In genomic region chr4:127987270-127987669, GRCm38 (mm10) we compare ENCODE assay signal across 8 mouse cellular contexts. TPM values are rescaled to one million over a fixed set of nuclear protein-coding genes. Genes with fewer than 3 reads are reported as not detected.
DNase-seq lines count a peak whose midpoint lies in the region; ATAC-seq and TF ChIP-seq lines count a peak whose summit lies in the region.

No protein-coding gene starts in this region.

- no peaks in the 10 kb centered on the region for H3K9me3 ChIP-seq in embryonic facial prominence, embryonic 11.5 days (replicated peaks; ENCODE audit: control insufficient read depth, low read length)
- H3K9me3 ChIP-seq in intestine, embryonic 14.5 days (ENCODE audit: control insufficient read depth, low read length): no peaks in the 10 kb centered on the region
- no peaks in the 10 kb centered on the region for H3K9me3 ChIP-seq in neural tube, embryonic 15.5 days (replicated peaks)

- peak overlapping the region; percentile 94; the same call in 1 of the 2 replicates for H3K27ac ChIP-seq in layer of hippocampus, adult 2 months
- no peak overlapping the region for H3K27ac ChIP-seq in embryonic facial prominence, embryonic 11.5 days (replicated peaks; ENCODE audit: low read depth, low read length)
- no peak overlapping the region for H3K27ac ChIP-seq in intestine, embryonic 14.5 days (ENCODE audit: low read depth)
- peak overlapping the region; percentile 90 for H3K27ac ChIP-seq in neural tube, embryonic 15.5 days (replicated peaks)

- ATAC-seq in embryonic facial prominence, embryonic 11.5 days (replicated peaks; ENCODE audit: insufficient number of reproducible peaks, low FRiP score, low TSS enrichment, low read depth): no peak
- ATAC-seq in intestine, embryonic 14.5 days (replicated peaks; ENCODE audit: low FRiP score, low TSS enrichment, low read depth): no peak
- no peak for ATAC-seq in neural tube, embryonic 15.5 days (ENCODE audit: low FRiP score)
- ATAC-seq in granulocyte monocyte progenitor cell, adult 5-6 weeks (replicated peaks; ENCODE audit: poor library complexity, severe bottlenecking): no peak

- peak overlapping the region; percentile 76; the same call in 1 of the 2 replicates for H3K4me2 ChIP-seq in embryonic facial prominence, embryonic 11.5 days (ENCODE audit: low read depth, low read length)
- H3K4me2 ChIP-seq in intestine, embryonic 14.5 days (ENCODE audit: low read length): peak overlapping the region; percentile 67
- H3K4me2 ChIP-seq in neural tube, embryonic 15.5 days: peak overlapping the region; percentile 67

- WGBS in embryonic facial prominence, embryonic 11.5 days: 4% methylated on average over 10 of the region's 10 CpGs
- WGBS in intestine, embryonic 14.5 days: 14% methylated on average over 10 of the region's 10 CpGs
- under 1% methylated on average over 10 of the region's 10 CpGs for WGBS in neural tube, embryonic 15.5 days

- no peak for DNase-seq in layer of hippocampus, adult 2 months (ENCODE audit: low spot score in 2 of 2)
- DNase-seq in layer of hippocampus, adult 18-20 months (ENCODE audit: low spot score in 2 of 2): no peak
- no peak for DNase-seq in embryonic facial prominence, embryonic 11.5 days (ENCODE audit: low spot score)
- no peak for DNase-seq in intestine, embryonic 14.5 days (ENCODE audit: low spot score)
- no peak for DNase-seq in adrenal gland, adult 2 months
- DNase-seq in urinary bladder, postnatal 4 days (ENCODE audit: low spot score in 2 of 2): no peak

- peaks cover 51% of the 10 kb centered on the region for H3K27me3 ChIP-seq in embryonic facial prominence, embryonic 11.5 days (ENCODE audit: control insufficient read depth, insufficient read depth, low read length)
- peaks cover 68% of the 10 kb centered on the region for H3K27me3 ChIP-seq in intestine, embryonic 14.5 days (replicated peaks; ENCODE audit: control insufficient read depth, insufficient read depth, low read length)
- H3K27me3 ChIP-seq in neural tube, embryonic 15.5 days (replicated peaks): peaks cover 6% of the 10 kb centered on the region; the same call in 1 of the 2 replicates

- H3K4me1 ChIP-seq in embryonic facial prominence, embryonic 11.5 days (ENCODE audit: control insufficient read depth, insufficient read depth, low read length): peaks cover 2% of the 10 kb centered on the region; the same call in 1 of the 2 replicates
- H3K4me1 ChIP-seq in intestine, embryonic 14.5 days (replicated peaks; ENCODE audit: control insufficient read depth, insufficient read depth, low read length): peaks cover 6% of the 10 kb centered on the region; the same call in 1 of the 2 replicates
- H3K4me1 ChIP-seq in neural tube, embryonic 15.5 days: peaks cover 46% of the 10 kb centered on the region

- H3K9ac ChIP-seq in embryonic facial prominence, embryonic 11.5 days (replicated peaks; ENCODE audit: low read length): no peak overlapping the region
- H3K9ac ChIP-seq in intestine, embryonic 14.5 days (ENCODE audit: low read length): no peak overlapping the region
- peak overlapping the region; percentile 79 for H3K9ac ChIP-seq in neural tube, embryonic 15.5 days (replicated peaks)

- TF ChIP-seq CTCF in layer of hippocampus, adult 2 months (conservative IDR thresholded peaks at IDR 0.05): no peak

- H3K4me3 ChIP-seq in layer of hippocampus, adult 2 months: peak overlapping the region; percentile 80
- H3K4me3 ChIP-seq in embryonic facial prominence, embryonic 11.5 days (ENCODE audit: low read depth, low read length): peak overlapping the region; percentile 38
- peak overlapping the region; percentile 38; the same call in 1 of the 2 replicates for H3K4me3 ChIP-seq in intestine, embryonic 14.5 days (ENCODE audit: low read depth, low read length)
- H3K4me3 ChIP-seq in neural tube, embryonic 15.5 days (replicated peaks): peak overlapping the region; percentile 72

- H3K36me3 ChIP-seq in embryonic facial prominence, embryonic 11.5 days (replicated peaks; ENCODE audit: control insufficient read depth, insufficient read depth, low read depth, low read length): no peaks in the 10 kb centered on the region
- H3K36me3 ChIP-seq in intestine, embryonic 14.5 days (ENCODE audit: control insufficient read depth, insufficient read depth, low read length): no peaks in the 10 kb centered on the region
- H3K36me3 ChIP-seq in neural tube, embryonic 15.5 days: no peaks in the 10 kb centered on the region

RNA-seq across cellular contexts. Expression of gene Csmd2, which starts 0.4 kb away (rescaled TPM):
- 10 to 100 TPM; 43.1 to 48.9 TPM for total RNA-seq in layer of hippocampus, adult 2 months (2021)
- total RNA-seq in layer of hippocampus, adult 18-20 months (2021): 10 to 100 TPM; 39.0 to 40.2 TPM
- polyA plus RNA-seq in embryonic facial prominence, embryonic 11.5 days (2014; fragmentation: Nextera tagmentation; extraction: Ambion mirVana): 0.21 and 0.46 TPM in 2 replicates
- 0.18 and 0.19 TPM in 2 replicates for polyA plus RNA-seq in intestine, embryonic 14.5 days (2014; fragmentation: Nextera tagmentation; extraction: Ambion mirVana)
- 10.2 and 12.7 TPM in 2 replicates for polyA plus RNA-seq in neural tube, embryonic 15.5 days (2015; fragmentation: Nextera tagmentation; extraction: Ambion mirVana)
- total RNA-seq in adrenal gland, adult 2 months (2021): under 1 TPM; 0.21 to 0.49 TPM
- polyA plus RNA-seq in adrenal gland, adult 2 months (2012; rRNA removed): 1.1 and 1.9 TPM in 2 replicates
- total RNA-seq in granulocyte monocyte progenitor cell, adult 5-6 weeks (2014; fragmentation: Nextera tagmentation): not detected in 2 replicates
- total RNA-seq in granulocyte monocyte progenitor cell, adult 5-6 weeks (2017): not detected in 2 replicates

RNA-seq across cellular contexts. Expression of gene CK137956, which starts 16.5 kb away (rescaled TPM):
- total RNA-seq in layer of hippocampus, adult 2 months (2021): under 1 TPM; 0.67 to 0.74 TPM
- under 1 TPM; 0.79 TPM for total RNA-seq in layer of hippocampus, adult 18-20 months (2021)
- 0.08 and 0.20 TPM in 2 replicates for polyA plus RNA-seq in embryonic facial prominence, embryonic 11.5 days (2014; fragmentation: Nextera tagmentation; extraction: Ambion mirVana)
- polyA plus RNA-seq in intestine, embryonic 14.5 days (2014; fragmentation: Nextera tagmentation; extraction: Ambion mirVana): not detected in 2 replicates
- 1.4 and 2.0 TPM in 2 replicates for polyA plus RNA-seq in neural tube, embryonic 15.5 days (2015; fragmentation: Nextera tagmentation; extraction: Ambion mirVana)
- total RNA-seq in adrenal gland, adult 2 months (2021): not detected
- polyA plus RNA-seq in adrenal gland, adult 2 months (2012; rRNA removed): not detected in 2 replicates
- not detected in 2 replicates for total RNA-seq in granulocyte monocyte progenitor cell, adult 5-6 weeks (2014; fragmentation: Nextera tagmentation)
- total RNA-seq in granulocyte monocyte progenitor cell, adult 5-6 weeks (2017): not detected in 2 replicates

Comparison
In these comparisons a context has a peak if more than half of its experiments do, and no peak if none do; other contexts are left out.
1. H3K27ac ChIP-seq: peak in layer of hippocampus, adult 2 months (single experiment) and neural tube, embryonic 15.5 days (single experiment); none in embryonic facial prominence, embryonic 11.5 days (single experiment) and intestine, embryonic 14.5 days (single experiment).
2. RNA of gene Csmd2, which starts 0.4 kb away (total RNA-seq): 43.1 to 48.9 TPM in layer of hippocampus, adult 2 months and 39.0 to 40.2 TPM in layer of hippocampus, adult 18-20 months; 0.21 to 0.49 TPM in adrenal gland, adult 2 months and not detected in granulocyte monocyte progenitor cell, adult 5-6 weeks; every median in the first group is over 10 times any median in the second.
3. Peak in every context shown above with its lines, with median percentiles within 50 percentile points of each other: H3K4me3 ChIP-seq and H3K4me2 ChIP-seq.